Mouse (Mus musculus) urinary bladder, adult 18-20 months (tissue): ENCODE results near the gene Dnaaf2.
"Not testable (repeated sequence)": the region's sequence is repeated elsewhere in the genome, so short reads cannot be mapped to it uniquely, and the experiment has no call there.

Experiments
- DNase-seq, 2 experiments: peaks; one replicate each; pipeline ENCODE4 v3.0.0; 2022; ENCODE audit warnings: low spot score in 2 of 2, mixed read lengths in 2 of 2

Gene Dnaaf2

DNA sequence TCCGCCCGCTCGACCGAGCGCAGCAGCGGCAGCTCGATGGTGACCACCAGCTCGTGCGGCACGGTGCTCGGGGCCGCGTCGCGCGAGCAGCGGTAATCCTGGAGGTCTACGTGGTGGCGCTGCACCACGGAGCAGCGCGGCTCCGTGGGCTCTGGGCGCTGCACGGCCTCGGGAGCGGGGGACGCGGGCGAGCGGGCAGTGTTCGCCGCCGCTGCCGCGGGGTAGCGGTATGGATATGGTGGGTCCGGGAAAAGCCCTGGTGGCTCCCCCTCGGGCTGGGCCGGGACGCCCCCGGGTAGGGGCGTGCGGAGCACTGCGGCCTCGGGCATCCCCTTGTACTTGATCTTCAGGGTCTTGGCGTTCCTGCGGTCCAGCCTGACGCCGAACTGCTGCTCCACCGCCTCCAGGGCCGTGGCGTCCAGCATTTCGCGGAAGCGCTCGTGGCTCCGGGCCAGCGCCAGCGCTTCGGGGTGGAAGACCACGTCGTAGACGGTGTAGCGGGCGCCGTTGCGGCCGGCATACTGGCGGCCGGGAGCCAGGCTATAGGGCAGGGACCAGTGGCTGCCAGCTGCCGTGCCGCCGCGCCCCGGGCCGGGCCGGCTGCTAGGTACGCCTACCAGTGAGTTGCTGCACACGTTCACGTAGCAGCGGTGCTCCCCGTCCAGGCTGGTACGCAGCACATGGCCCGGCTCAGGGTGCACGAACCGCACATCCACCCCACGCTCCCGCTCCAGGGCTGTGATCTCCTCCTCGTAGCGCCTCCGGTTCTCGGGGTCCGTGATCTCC, 658 bp downstream of the Dnaaf2 start:
- DNase-seq = peak; percentile 22 to 59

DNA sequence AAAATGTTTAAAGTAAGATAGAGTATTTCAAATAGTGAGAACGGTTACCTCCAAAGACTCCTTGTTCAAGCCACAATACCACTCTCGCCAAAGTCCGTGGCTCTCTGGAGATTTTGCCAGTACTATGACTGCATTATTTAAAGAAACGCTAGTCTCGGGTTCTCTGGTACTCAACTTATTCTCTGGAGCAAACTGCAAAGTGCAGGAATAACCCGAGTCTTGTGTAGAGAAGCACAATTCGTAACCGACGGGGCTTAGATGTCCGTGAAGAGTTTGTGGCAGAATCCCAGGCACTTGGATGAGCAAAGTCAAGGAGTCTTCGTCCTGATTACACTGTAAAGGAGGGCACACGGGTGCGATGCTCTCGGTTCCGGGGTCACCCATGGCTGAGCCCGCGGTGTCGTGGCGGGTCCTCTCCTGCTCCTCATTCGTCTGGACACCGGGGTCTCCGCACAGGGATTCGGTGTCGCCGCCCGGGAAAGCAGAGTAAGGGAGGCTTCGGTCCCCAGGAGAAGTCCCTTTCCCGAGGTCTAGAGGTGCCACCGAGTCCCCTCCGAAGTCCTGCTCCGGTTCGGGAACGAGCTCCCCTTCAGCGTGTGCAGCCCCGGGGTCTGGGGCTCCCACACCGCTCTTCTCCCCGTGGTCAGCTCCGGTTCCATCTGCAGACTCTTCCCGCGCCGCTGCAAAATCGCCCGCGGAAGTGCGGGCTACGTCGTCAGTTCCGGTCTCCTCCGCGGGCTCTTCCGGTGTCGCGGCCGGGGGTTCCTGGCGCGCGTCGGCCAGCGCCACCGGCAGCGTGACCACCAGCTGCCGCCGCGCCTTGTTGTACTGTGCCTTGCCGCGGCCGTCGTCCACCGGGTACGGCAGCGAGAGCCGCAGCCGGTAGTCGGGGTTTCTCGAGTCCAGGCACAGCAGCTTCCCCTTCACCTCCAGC, 1.5 kb downstream of the Dnaaf2 start, which contains the start of gene Gm49383:
TSS of gene Gm49383 (minus strand) at position 661 of the 934 bp plus-strand sequence.
- peak; percentile 29 to 65 for DNase-seq

DNA sequence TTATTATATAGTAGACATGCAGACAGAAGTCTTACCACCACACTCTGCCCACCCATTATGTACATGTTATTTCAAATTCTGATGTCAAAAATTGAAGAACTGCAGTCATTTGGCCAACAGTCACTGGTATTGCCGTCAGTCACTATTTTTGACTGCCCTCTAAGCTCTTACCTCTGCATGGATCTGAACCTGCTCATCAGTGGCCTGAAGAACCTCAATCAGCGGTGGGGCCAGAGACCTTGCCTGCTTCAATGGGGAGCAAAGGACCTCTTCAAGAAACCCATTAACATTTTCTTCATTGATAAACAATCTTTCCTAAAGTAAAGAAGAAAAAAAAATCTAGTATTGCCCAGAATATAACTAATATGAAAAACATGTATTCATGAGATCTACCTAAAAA, 5.6 kb downstream of the Dnaaf2 start:
- DNase-seq = no peak

DNA sequence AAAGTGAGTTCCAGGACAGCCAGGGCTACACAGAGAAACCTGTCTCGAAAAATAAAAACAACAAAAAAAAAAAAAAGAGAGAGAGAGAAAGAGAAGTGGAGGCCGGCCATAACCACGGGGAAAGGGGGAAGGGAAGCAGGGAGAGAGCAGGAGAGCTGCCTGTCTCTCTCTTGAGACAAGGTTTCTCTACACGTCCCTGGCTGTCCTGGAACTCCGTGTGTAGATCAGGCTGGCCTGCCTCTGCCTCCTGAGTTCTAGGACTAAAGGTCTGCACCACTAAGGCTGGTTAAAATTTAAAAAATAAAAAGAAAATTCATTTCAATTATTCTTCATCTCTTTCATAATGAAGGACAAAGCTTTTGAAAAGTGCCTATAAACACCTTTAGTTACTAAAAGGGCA, 6.8 kb downstream of the Dnaaf2 start:
- DNase-seq = no peak

DNA sequence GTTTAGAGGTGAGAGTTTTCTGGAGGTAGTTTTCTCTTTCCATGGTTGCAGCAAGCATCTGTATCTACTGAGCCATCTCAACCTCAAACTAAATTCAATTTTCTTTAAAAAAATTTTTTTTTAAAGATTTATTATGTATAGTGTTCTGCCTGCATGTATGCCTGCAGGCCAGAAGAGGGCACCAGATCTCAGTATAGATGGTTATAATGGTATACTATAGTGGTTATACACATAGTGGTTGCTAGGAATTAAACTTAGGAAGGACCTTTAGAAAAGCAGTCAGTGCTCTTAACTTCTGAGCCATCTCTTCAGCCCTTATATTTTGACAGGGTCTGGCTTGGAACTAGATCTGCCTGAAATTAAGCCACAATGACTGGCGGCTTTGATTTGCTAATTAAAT, 7.7 kb downstream of the Dnaaf2 start:
- DNase-seq = no peak

GRCm38 (mm10) chr12:69190074-69190473, 8.2 kb downstream of the Dnaaf2 start:
- DNase-seq = no peak

DNA sequence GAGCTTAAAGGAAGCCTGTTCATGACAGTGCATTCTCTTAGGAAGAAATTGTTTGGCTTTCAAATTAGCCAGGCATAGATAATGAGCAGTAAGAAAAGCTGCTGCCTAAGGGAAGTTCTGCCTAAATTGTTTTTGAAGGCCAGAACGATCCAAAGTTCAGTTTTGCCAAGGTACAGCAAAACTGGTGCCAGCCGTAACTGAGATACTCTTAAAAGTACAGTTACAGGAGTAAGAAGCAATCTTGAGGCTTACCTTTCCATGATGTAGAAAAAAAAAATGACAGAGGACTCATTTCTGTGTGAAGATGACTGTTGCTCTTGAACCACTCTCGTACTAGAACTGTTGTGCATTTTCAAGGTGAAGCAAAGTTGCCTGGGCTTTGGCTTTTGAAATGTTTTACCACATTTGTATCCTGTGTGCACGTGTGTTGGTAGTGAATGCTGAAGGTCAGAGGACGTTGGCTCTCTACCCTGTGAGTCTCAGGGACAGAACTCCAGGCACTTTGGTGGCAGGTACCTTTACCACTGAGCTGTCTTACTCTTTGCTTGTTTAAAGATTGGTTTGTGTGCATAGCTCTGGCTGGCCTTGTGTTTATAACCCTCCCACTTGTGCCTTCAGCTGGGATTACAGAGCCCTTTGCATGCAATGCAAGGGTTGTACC, 11.3 kb downstream of the Dnaaf2 start:
- no peak for DNase-seq

DNA sequence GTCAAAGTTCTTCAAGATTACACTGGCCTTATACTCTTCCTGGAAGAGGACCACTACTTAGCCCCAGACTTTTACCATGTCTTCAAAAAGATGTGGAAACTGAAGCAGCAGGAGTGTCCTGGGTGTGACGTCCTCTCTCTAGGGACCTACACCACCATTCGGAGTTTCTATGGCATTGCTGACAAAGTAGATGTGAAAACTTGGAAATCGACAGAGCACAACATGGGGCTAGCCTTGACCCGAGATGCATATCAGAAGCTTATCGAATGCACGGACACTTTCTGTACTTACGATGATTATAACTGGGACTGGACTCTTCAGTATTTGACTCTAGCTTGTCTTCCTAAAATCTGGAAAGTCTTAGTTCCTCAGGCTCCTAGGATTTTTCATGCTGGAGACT, 12.9 kb downstream of the Dnaaf2 start:
- no peak for DNase-seq

- peak in 1 of 2 experiments; percentile 44 for DNase-seq
Measured at GRCm38 (mm10) chr12:69184342-69185295, 13.6 kb downstream of the Dnaaf2 start.

GRCm38 (mm10) chr12:69183583-69184308, 14.5 kb downstream of the Dnaaf2 start, which contains the start of the genes Rpl36al and Mgat2:
Gene Rpl36al, minus strand, starts transcription at chr12:69184083.
Gene Mgat2, plus strand, starts transcription at chr12:69184157.
- DNase-seq = peak; percentile 98

GRCm38 (mm10) chr12:69181800-69182199, 16.4 kb downstream of the Dnaaf2 start:
- no peak for DNase-seq

DNA sequence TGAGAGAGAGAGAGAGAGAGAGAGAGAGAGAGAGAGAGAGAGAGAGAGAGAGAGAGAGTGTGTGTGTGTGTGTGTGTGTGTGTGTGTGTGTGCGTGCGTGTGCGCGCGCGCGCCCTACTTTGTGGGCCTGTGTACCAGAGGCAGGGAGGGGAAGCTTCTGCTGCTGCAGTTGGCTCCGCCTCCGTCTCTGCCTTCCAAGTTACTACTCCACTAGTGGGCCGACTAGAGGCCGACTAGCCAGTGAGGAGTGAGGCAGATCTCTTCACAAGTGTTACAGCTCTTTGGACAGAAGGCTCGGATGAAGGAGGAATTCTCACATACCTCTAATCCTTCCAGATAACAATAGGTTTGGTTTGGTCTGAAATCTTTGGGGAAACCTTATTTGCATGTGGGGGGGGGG, 18.9 kb downstream of the Dnaaf2 start:
- no peak for DNase-seq

GRCm38 (mm10) chr12:69177526-69177925, 20.7 kb downstream of the Dnaaf2 start:
- DNase-seq = no peak

DNA sequence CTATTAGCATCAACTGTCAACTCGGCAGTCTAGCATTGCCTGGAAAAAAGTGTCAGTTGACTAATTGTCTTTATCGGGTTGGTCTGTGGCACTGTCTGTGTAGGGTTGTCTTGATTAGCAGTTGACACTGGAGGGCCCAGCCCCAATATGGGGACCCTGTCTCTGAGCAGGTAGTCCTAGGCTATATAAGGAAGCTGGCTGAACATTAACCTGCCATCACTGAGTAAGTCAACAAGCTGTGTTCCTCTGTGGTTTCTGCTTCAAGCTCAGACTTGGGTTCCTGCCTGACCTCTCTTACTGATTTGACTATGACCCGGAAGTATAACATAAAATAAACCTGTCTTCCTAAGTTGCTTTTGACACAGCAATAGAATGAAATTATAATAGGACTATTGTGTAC, 22.3 kb downstream of the Dnaaf2 start:
- no peak for DNase-seq

- no peak for DNase-seq
Measured at GRCm38 (mm10) chr12:69171307-69171706, 26.9 kb downstream of the Dnaaf2 start.

DNA sequence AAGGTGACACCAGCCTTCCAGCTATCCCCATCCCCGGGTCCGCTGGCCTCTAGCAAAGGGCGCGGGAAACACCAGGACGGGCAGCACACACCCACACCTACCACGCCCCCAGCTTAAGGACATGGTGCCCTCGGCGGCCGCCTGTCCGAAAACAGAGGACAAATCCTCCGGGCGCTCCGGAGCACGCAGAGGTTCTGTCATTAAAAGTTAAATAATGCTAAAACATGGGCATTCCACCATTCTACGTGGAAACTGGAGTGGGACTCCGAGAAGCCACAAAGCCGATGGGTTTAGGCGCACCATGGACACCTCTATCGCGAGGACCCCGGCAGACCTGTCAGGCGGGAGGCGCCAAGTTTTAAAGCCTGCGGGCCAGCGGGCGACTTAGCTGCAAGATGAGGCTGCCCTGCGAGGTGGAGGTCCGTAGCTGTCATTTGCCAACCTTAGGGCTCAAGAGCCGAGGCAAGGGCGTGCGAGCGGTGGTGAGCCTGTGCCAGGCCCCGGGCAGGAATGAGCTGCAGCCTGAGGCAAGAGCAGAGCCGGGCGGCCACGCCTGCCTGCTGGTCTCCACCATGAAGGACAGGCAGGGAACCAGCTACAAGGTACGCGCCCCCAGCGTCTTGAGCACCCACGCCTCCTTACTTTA, 29.6 kb downstream of the Dnaaf2 start, which contains the start of gene Lrr1:
TSS of gene Lrr1 (plus strand) at position 354 of the 646 bp plus-strand sequence.
- DNase-seq = peak; percentile 75 to 95

DNA sequence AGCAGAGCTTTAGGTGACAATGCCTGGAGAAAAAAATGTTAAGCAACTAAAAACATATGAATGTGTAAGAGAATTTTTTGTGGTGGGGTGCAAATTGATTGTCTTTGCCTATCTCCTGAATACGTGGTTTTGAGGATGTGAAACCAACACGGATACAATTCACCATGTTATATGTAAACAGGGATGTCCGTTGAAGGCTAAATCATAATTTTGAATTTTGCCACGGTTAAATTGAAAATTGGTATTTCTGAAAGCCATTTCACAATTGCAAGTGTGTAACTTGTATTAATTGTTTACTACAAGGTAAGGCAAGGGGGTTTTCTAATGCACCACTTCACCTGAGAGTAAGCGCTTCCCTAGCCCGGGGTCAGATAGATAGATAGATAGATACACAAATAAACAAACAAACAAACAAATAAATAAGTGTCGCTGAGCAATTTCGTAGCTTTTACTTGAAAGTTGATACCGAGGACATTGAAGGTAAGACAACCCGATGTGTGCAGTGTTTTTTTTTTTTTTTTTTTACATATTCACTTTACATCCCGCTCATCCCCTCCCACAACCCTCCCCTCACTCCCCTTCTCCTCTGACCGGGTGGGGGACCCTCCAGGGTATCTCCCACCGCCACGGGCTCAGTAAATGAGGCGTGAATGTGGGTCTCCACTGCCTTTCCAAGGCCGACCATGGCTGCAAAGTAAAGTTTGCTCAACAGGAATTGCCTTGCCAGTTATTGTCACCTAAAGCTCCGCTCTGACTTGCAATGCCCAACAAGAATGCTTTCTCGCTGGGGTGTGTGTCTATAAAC, 30.4 kb downstream of the Dnaaf2 start:
- DNase-seq = no peak

DNA sequence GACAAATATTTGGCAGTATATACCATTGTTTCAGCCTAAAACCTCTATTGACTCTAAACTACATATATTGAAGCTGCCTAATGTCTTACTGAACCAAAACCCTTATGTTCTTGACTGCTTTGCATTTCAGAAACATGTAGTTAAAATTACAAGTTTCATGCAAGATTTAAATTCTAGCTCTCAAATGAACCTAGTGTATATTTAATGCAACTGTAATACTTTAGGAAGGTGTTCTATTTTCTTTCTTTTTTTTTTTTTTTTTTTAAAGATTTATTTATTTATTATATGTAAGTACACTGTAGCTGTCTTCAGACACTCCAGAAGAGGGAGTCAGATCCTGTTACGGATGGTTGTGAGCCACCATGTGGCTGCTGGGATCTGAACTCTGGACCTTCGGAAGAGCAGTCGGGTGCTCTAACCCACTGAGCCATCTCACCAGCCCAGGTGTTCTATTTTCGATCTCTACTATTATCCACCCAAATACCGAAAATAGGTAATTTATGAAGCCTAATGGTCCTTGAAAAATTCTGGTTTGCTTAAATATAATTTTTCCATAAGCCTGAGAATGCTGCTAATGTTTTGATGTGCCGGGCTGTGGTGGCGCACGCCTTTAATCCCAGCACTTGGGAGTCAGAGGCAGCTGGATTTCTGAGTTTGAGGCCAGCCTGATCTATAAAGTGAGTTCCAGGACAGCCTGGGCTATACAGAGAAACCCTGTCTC, 31.2 kb downstream of the Dnaaf2 start:
- DNase-seq = not testable (repeated sequence)
